Mouse (Mus musculus) embryonic fibroblast, embryonic 13.5 days (primary cell): ENCODE measurements at regions not wholly inside any gene's neighbourhood (a gene's known extent, or its start where the extent isn't known, plus 50 kb on each side); places are given as distances from the start of the nearest gene placed in this dataset.

Experiments
- CTCF ChIP-seq: IDR thresholded peaks from 2 replicates; pipeline ENCODE4 v1.5.1; 2011; ENCODE audit warnings: mild to moderate bottlenecking, control low read depth, low read length, moderate library complexity, borderline replicate concordance; ENCODE audit not compliant: insufficient read depth
- POLR2A ChIP-seq: IDR thresholded peaks from 2 replicates; pipeline ENCODE4 v1.6.1; 2011; ENCODE audit warnings: low read depth, mild to moderate bottlenecking, control low read depth, low read length, moderate library complexity

GRCm38 (mm10) chr5:111957698-111958097 is 224.0 kb downstream of the Gm26897 start:
- TF ChIP-seq POLR2A (no peak), CTCF (no peak)
